Mouse (Mus musculus): Measurements from ENCODE around the gene Lsg1. TPM values are rescaled to one million over a fixed set of nuclear protein-coding genes. Genes with fewer than 3 reads are reported as not detected.

Gene Lsg1
- polyA plus RNA-seq, 1 experiment from 2014 or later: 44.1 TPM

- ATAC-seq (ENCODE audit: low FRiP score): no peak
- Histone ChIP-seq H3K4me3 (replicated peaks) (no peak overlapping the region), H3K9me3 (replicated peaks) (no peaks in the 10 kb centered on the region), H3K27ac (replicated peaks) (no peak overlapping the region), H3K4me1 (peaks cover 35% of the 10 kb centered on the region), H3K4me2 (no peak overlapping the region), H3K36me3 (peaks cover 28% of the 10 kb centered on the region), H3K27me3 (replicated peaks) (no peaks in the 10 kb centered on the region), H3K9ac (replicated peaks) (no peak overlapping the region)
- 60% methylated on average over 20 of the region's 20 CpGs for WGBS
Measured at GRCm38 (mm10) chr16:30513050-30514024, 74.1 kb downstream of the Lsg1 start.

GRCm38 (mm10) chr16:30512375-30513049, 74.9 kb downstream of the Lsg1 start:
- ATAC-seq (ENCODE audit: low FRiP score): no peak
- no peak overlapping the region for H3K4me2 ChIP-seq

GRCm38 (mm10) chr16:30511563-30512340, 75.6 kb downstream of the Lsg1 start:
- Histone ChIP-seq H3K27ac (replicated peaks) (peak overlapping the region; percentile 90), H3K27me3 (replicated peaks) (no peaks in the 10 kb centered on the region), H3K4me1 (peaks cover 35% of the 10 kb centered on the region), H3K36me3 (peaks cover 20% of the 10 kb centered on the region), H3K4me2 (peak overlapping the region; percentile 70), H3K9ac (replicated peaks) (peak overlapping the region; percentile 74), H3K4me3 (replicated peaks) (peak overlapping the region; percentile 62), H3K9me3 (replicated peaks) (no peaks in the 10 kb centered on the region)
- WGBS: 77% methylated on average over 13 of the region's 13 CpGs
- no peak for ATAC-seq (ENCODE audit: low FRiP score)

More at GRCm38 (mm10) chr16:30512375-30513049, 74.9 kb downstream of the Lsg1 start:
- no peaks in the 10 kb centered on the region for H3K9me3 ChIP-seq (replicated peaks)
- peaks cover 35% of the 10 kb centered on the region for H3K4me1 ChIP-seq
- no peak overlapping the region for H3K4me3 ChIP-seq (replicated peaks)
- WGBS: 62% methylated on average over 8 of the region's 8 CpGs
- no peak overlapping the region for H3K27ac ChIP-seq (replicated peaks)
- H3K9ac ChIP-seq (replicated peaks): no peak overlapping the region
- H3K27me3 ChIP-seq (replicated peaks): no peaks in the 10 kb centered on the region
- peaks cover 26% of the 10 kb centered on the region for H3K36me3 ChIP-seq

- Histone ChIP-seq H3K27me3 (replicated peaks) (no peaks in the 10 kb centered on the region), H3K4me3 (replicated peaks) (peak overlapping the region; percentile 62), H3K4me1 (peaks cover 35% of the 10 kb centered on the region), H3K9ac (replicated peaks) (peak overlapping the region; percentile 74), H3K9me3 (replicated peaks) (no peaks in the 10 kb centered on the region), H3K4me2 (peak overlapping the region; percentile 70), H3K36me3 (peaks cover 14% of the 10 kb centered on the region; the same call in 1 of the 2 replicates), H3K27ac (replicated peaks) (peak overlapping the region; percentile 90)
- peak; percentile 91 for ATAC-seq (ENCODE audit: low FRiP score)
- WGBS: 3% methylated on average over 44 of the region's 44 CpGs
Measured at GRCm38 (mm10) chr16:30510504-30511451, 76.6 kb downstream of the Lsg1 start.

Other genes with a start within 250 kb of the Lsg1 start
- gene Atp13a3, start 181.6 kb downstream of the Lsg1 start, polyA plus RNA-seq (2015; fragmentation: Nextera tagmentation; extraction: Ambion mirVana): 7.8 and 8.8 TPM in 2 replicates
- 57.5 and 64.7 TPM in 2 replicates for gene Tmem44, start 36.8 kb downstream of the Lsg1 start, polyA plus RNA-seq (2015; fragmentation: Nextera tagmentation; extraction: Ambion mirVana)
- 23.1 and 24.7 TPM in 2 replicates for gene Fam43a, start 12.1 kb upstream of the Lsg1 start, polyA plus RNA-seq (2015; fragmentation: Nextera tagmentation; extraction: Ambion mirVana)